Mouse (Mus musculus): ENCODE measurements at regions not wholly inside any gene's neighbourhood (a gene's known extent, or its start where the extent isn't known, plus 50 kb on each side); places are given as distances from the start of the nearest gene placed in this dataset.

- Histone ChIP-seq H3K4me3 (no peak overlapping the region), H3K4me2 (replicated peaks) (no peak overlapping the region), H3K36me3 (no peaks in the 10 kb centered on the region), H3K9ac (no peak overlapping the region), H3K4me1 (peaks cover 46% of the 10 kb centered on the region), H3K27me3 (no peaks in the 10 kb centered on the region), H3K9me3 (no peaks in the 10 kb centered on the region), H3K27ac (0 out of 2 replicates have a peak overlapping the region, but pooled peaks have one; percentile 19)
- 58% methylated on average over 8 of the region's 8 CpGs for WGBS
- no peak for ATAC-seq (ENCODE audit: insufficient number of reproducible peaks, insufficient read depth, low FRiP score, low TSS enrichment)
Measured at GRCm38 (mm10) chr12:86830247-86830585, 54.4 kb downstream of the Irf2bpl start.

- no peaks in the 10 kb centered on the region for H3K9me3 ChIP-seq
Measured at GRCm38 (mm10) chr12:86829581-86830246, 54.9 kb downstream of the Irf2bpl start.

GRCm38 (mm10) chr12:86827241-86827606, 57.4 kb downstream of the Irf2bpl start:
- Histone ChIP-seq H3K4me3 (no peak overlapping the region), H3K9ac (no peak overlapping the region), H3K9me3 (no peaks in the 10 kb centered on the region), H3K36me3 (no peaks in the 10 kb centered on the region), H3K4me1 (peaks cover 55% of the 10 kb centered on the region), H3K27ac (peak overlapping the region; percentile 65; the same call in 1 of the 2 replicates), H3K27me3 (no peaks in the 10 kb centered on the region), H3K4me2 (replicated peaks) (no peak overlapping the region)
- ATAC-seq (ENCODE audit: insufficient number of reproducible peaks, insufficient read depth, low FRiP score, low TSS enrichment): no peak
- 68% methylated on average over 2 of the region's 2 CpGs for WGBS

More at GRCm38 (mm10) chr12:86829581-86830246, 54.9 kb downstream of the Irf2bpl start:
- H3K27ac ChIP-seq: no peak overlapping the region
- 0 out of 2 replicates have a peak overlapping the region, but pooled peaks have one; percentile 0 for H3K9ac ChIP-seq
- peaks cover 51% of the 10 kb centered on the region for H3K4me1 ChIP-seq
- 49% methylated on average over 16 of the region's 16 CpGs for WGBS
- H3K4me3 ChIP-seq: no peak overlapping the region
- H3K4me2 ChIP-seq (replicated peaks): no peak overlapping the region
- no peaks in the 10 kb centered on the region for H3K36me3 ChIP-seq
- no peaks in the 10 kb centered on the region for H3K27me3 ChIP-seq
- ATAC-seq (ENCODE audit: insufficient number of reproducible peaks, insufficient read depth, low FRiP score, low TSS enrichment): no peak

DNA sequence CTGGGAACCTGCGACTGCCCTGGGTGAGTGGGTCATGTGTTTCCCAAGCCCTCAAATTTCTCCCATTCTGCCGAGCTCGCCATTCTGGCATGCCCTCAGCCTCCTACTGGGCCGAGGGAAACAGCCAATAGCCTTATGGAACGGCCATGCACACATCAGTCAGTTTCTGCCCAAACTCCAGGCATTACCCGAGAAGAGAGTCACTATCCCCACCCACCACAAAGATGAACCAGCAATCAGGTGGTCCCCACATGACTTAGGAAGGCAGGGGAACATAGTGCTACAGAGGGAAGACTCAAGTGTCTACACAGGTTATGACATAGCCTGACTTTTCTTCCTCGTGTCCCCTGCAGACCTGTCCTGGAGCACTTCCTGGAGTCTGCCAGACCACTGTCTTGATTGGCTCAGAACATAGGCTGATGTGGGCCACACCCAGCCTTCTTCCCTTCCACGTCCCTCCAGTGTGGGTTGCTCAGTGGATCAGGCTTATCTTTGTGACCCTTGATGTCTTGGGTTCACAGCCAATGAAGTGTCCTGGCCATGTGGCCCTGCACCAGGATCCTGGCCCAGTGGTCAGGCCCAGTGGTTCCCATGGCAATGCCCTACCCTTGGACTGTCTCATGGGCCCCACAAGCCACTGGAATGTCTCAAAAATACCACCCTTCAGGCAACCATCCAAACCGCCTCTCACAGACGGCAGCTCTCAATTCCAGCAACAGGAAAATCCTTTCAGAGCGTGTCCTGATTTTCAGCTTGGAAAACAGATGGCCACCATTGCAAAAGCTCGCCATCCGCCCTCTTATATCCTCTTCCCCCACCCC, 58.0 kb downstream of the Irf2bpl start:
- H3K36me3 ChIP-seq: no peaks in the 10 kb centered on the region
- H3K9ac ChIP-seq: no peak overlapping the region; the same call in 1 of the 2 replicates
- H3K4me1 ChIP-seq: peaks cover 55% of the 10 kb centered on the region
- no peak for ATAC-seq (ENCODE audit: insufficient number of reproducible peaks, insufficient read depth, low FRiP score, low TSS enrichment)
- WGBS: 60% methylated on average over 13 of the region's 13 CpGs
- H3K9me3 ChIP-seq: no peaks in the 10 kb centered on the region
- H3K27ac ChIP-seq: peak overlapping the region; percentile 65
- H3K4me2 ChIP-seq (replicated peaks): no peak overlapping the region
- no peaks in the 10 kb centered on the region for H3K27me3 ChIP-seq
- no peak overlapping the region for H3K4me3 ChIP-seq

DNA sequence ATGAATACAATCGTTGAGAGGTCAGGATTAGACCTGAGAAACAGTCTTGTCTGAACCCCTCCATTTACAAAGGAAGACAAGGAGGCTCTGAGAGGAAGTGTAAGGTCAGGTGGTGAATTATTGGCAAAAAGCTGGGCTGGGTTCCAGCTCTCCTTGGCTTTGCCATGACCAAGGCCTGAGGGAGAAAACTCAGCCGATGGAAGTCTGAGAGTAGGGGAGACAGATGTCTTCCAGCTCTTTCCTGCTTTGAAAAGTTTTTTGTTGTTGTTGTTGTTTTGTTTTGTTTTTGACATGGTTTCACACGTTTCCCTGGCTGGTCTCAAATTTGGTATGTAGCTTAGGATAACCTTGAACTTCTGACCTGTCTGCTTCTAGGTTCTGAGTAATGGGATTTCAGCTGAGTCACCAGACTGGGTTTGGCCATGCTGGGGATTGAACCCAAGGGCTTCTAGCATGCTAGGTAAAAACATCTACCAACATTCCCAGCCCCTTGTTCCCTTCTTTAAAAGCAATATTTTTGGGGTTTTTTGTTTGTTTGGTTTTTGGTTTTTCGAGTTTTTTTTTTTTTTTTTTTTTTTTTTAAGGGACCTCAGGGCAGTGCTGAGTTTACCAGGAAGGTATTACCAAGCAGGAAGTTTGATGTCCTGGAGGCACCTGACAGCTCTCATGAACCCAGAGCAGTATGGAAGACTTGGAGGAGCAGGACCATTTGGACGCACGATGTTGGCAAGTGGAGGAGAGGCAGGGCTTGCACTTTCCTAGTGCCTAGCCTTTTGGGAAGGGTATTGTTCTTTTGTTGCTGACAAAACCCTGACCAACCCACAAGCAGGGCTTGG, 58.8 kb downstream of the Irf2bpl start:
- Histone ChIP-seq H3K27ac (peak overlapping the region; percentile 99), H3K4me3 (no peak overlapping the region), H3K36me3 (no peaks in the 10 kb centered on the region), H3K27me3 (no peaks in the 10 kb centered on the region), H3K9me3 (no peaks in the 10 kb centered on the region), H3K4me2 (replicated peaks) (no peak overlapping the region), H3K4me1 (peaks cover 60% of the 10 kb centered on the region), H3K9ac (no peak overlapping the region; the same call in 1 of the 2 replicates)
- WGBS: 54% methylated on average over 6 of the region's 6 CpGs
- no peak for ATAC-seq (ENCODE audit: insufficient number of reproducible peaks, insufficient read depth, low FRiP score, low TSS enrichment)

GRCm38 (mm10) chr12:86824860-86825583, 59.6 kb downstream of the Irf2bpl start:
- no peaks in the 10 kb centered on the region for H3K9me3 ChIP-seq
- H3K4me2 ChIP-seq (replicated peaks): peak overlapping the region; percentile 47
- 10% methylated on average over 14 of the region's 14 CpGs for WGBS
- ATAC-seq (ENCODE audit: insufficient number of reproducible peaks, insufficient read depth, low FRiP score, low TSS enrichment): peak; percentile 30; the same call in 1 of the 2 replicates
- H3K36me3 ChIP-seq: no peaks in the 10 kb centered on the region
- no peak overlapping the region for H3K4me3 ChIP-seq
- peak overlapping the region; percentile 99 for H3K27ac ChIP-seq
- H3K4me1 ChIP-seq: peaks cover 56% of the 10 kb centered on the region
- H3K9ac ChIP-seq: no peak overlapping the region
- no peaks in the 10 kb centered on the region for H3K27me3 ChIP-seq

DNA sequence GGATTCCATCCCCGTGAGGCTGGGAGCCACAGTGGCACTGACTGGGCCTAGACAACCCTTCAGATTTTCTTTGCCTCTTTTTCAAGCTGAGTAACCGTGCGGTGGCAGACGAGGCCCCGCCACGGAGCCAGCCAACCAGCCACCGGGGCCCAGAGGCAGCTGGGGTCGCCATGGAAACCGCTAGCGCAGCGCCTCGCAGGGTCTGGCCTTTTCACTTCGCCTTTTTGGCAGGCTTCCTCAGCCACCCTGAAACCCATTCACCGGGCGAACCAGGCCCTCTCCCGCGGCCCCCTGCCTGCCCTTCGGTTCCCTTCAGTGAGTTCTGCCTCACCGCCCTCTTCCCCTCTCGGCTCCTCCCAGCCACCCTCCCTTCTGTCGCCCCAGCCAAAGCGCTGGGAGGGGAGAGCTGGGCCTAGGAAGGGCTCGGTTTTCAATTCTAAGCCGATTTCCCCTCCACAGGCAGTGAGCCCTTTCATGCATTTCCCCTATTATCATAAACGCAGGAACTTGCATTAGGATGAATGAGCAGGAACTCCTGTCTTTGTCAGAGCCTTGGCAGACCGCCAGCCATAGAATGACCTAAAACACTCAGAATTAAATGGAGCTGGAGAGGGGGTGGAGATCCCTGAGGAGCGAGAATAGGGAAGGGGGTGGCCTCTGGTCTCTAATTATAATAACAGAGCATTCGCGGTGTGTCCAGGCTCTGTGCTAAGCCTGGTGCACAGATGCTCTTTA, 60.6 kb downstream of the Irf2bpl start:
- peak; percentile 90 for ATAC-seq (ENCODE audit: insufficient number of reproducible peaks, insufficient read depth, low FRiP score, low TSS enrichment)
- under 1% methylated on average over 27 of the region's 29 CpGs for WGBS
- H3K4me1 ChIP-seq: peaks cover 51% of the 10 kb centered on the region

DNA sequence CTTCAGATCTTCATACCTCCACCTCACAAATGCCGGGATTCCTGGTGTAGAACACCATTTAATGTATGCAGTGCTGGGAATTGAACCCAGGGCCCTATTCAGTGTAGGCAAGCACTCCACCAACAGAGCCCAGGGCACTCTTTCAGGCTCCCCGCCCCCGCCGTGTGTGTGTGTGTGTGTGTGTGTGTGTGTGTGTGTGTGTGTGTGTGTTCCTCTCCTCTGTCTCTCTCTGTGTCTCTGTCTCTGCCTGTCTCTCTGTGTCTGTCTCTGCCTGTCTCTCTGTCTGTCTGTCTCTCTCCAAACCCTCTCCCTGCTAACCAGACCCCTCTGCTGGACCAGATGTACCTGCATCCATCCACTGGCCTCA, 61.1 kb downstream of the Irf2bpl start:
- ATAC-seq (ENCODE audit: insufficient number of reproducible peaks, insufficient read depth, low FRiP score, low TSS enrichment): no peak
- 47% methylated on average over 4 of the region's 4 CpGs for WGBS
- peaks cover 55% of the 10 kb centered on the region for H3K4me1 ChIP-seq

More for the DNA sequence above, 60.6 kb downstream of the Irf2bpl start:
- H3K36me3 ChIP-seq: no peaks in the 10 kb centered on the region
- H3K4me3 ChIP-seq: peak overlapping the region; percentile 23; the same call in 1 of the 2 replicates
- no peaks in the 10 kb centered on the region for H3K27me3 ChIP-seq
- peak overlapping the region; percentile 47 for H3K4me2 ChIP-seq (replicated peaks)
- H3K27ac ChIP-seq: peak overlapping the region; percentile 99
- peak overlapping the region; percentile 48; the same call in 1 of the 2 replicates for H3K9ac ChIP-seq
- H3K9me3 ChIP-seq: no peaks in the 10 kb centered on the region

GRCm38 (mm10) chr12:86821183-86821582, 63.4 kb downstream of the Irf2bpl start:
- H3K9ac ChIP-seq: no peak overlapping the region
- H3K4me3 ChIP-seq: no peak overlapping the region
- WGBS: 61% methylated on average over 6 of the region's 6 CpGs
- H3K27ac ChIP-seq: peak overlapping the region; percentile 57; the same call in 1 of the 2 replicates
- peaks cover 67% of the 10 kb centered on the region for H3K4me1 ChIP-seq
- H3K27me3 ChIP-seq: no peaks in the 10 kb centered on the region
- no peaks in the 10 kb centered on the region for H3K36me3 ChIP-seq
- H3K4me2 ChIP-seq (replicated peaks): no peak overlapping the region
- ATAC-seq (ENCODE audit: insufficient number of reproducible peaks, insufficient read depth, low FRiP score, low TSS enrichment): no peak
- no peaks in the 10 kb centered on the region for H3K9me3 ChIP-seq

More for the DNA sequence above, 61.1 kb downstream of the Irf2bpl start:
- Histone ChIP-seq H3K27ac (peak overlapping the region; percentile 99), H3K36me3 (no peaks in the 10 kb centered on the region), H3K9ac (peak overlapping the region; percentile 48; the same call in 1 of the 2 replicates), H3K9me3 (no peaks in the 10 kb centered on the region), H3K4me3 (peak overlapping the region; percentile 23; the same call in 1 of the 2 replicates), H3K4me2 (replicated peaks) (peak overlapping the region; percentile 47), H3K27me3 (no peaks in the 10 kb centered on the region)

DNA sequence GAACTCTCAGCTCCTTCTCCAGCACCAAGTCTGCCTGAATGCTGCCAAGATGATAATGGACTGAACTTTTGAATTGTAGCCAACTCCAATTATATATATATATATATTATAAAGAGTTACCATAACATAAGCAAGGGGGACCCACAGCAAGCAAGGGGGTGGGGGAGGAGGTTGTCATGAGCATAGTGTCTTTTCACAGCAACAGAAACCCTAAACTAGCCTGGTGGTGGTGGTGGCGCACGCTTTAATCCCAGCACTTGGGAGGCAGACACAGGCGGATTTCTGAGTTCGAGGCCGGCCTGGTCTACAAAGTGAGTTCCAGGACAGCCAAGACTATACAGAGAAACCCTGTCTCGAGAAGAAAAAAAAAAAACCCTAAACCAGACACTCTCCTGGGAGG, 65.0 kb downstream of the Irf2bpl start:
- Histone ChIP-seq H3K9ac (no peak overlapping the region), H3K4me1 (peaks cover 66% of the 10 kb centered on the region), H3K4me2 (replicated peaks) (no peak overlapping the region), H3K9me3 (no peaks in the 10 kb centered on the region), H3K4me3 (no peak overlapping the region), H3K27ac (no peak overlapping the region), H3K36me3 (no peaks in the 10 kb centered on the region), H3K27me3 (no peaks in the 10 kb centered on the region)
- no peak for ATAC-seq (ENCODE audit: insufficient number of reproducible peaks, insufficient read depth, low FRiP score, low TSS enrichment)
- 94% methylated on average over 6 of the region's 6 CpGs for WGBS

Measured in embryonic facial prominence, embryonic 12.5 days (tissue).